In genomic region chr4:154294262-154294731, GRCm38 (mm10) we compare ENCODE assay signal across 10 mouse cellular contexts. TPM values are rescaled to one million over a fixed set of nuclear protein-coding genes. Genes with fewer than 3 reads are reported as not detected.
DNase-seq lines count a peak whose midpoint lies in the region; ATAC-seq and TF ChIP-seq lines count a peak whose summit lies in the region.
"Had no signal": no experiment of that assay in that cellular context is flagged by ENCODE, and none has a peak within 500 bp of the region (broad histone marks: within the 10 kb centered on the region; RNA-seq: fewer than 3 reads in every experiment).

No protein-coding gene starts in this region.

- H3K9ac ChIP-seq in heart, embryonic 13.5 days = peak overlapping the region; percentile 30; the same call in 1 of the 2 replicates
- H3K9ac ChIP-seq in heart, embryonic 11.5 days (ENCODE audit: low read depth, low read length) = no peak overlapping the region
- no peak overlapping the region for H3K9ac ChIP-seq in kidney, embryonic 14.5 days (ENCODE audit: low read depth, low read length)
- H3K9ac ChIP-seq in liver, embryonic 14.5 days (replicated peaks) = no peak overlapping the region

- H3K4me3 ChIP-seq in heart, embryonic 13.5 days = no peak overlapping the region
- no peak overlapping the region for H3K4me3 ChIP-seq in heart, embryonic 11.5 days (ENCODE audit: low read depth, low read length)
- H3K4me3 ChIP-seq in embryonic facial prominence, embryonic 10.5 days = no peak overlapping the region
- no peak overlapping the region for H3K4me3 ChIP-seq in kidney, embryonic 14.5 days (ENCODE audit: low read length)
- no peak overlapping the region for H3K4me3 ChIP-seq in liver, embryonic 14.5 days (ENCODE audit: insufficient read depth in 1 of 2, low read depth in 2 of 2, low read length in 2 of 2)

- no peak overlapping the region for H3K4me2 ChIP-seq in heart, embryonic 13.5 days
- H3K4me2 ChIP-seq in heart, embryonic 11.5 days = no peak overlapping the region
- 0 out of 2 replicates have a peak overlapping the region, but pooled peaks have one; percentile 8 for H3K4me2 ChIP-seq in kidney, embryonic 14.5 days (replicated peaks; ENCODE audit: low read depth, low read length)
- H3K4me2 ChIP-seq in liver, embryonic 14.5 days (ENCODE audit: low read depth) = peak overlapping the region; percentile 11; the same call in 1 of the 2 replicates

- peaks cover 26% of the 10 kb centered on the region for H3K4me1 ChIP-seq in heart, embryonic 13.5 days
- peaks cover 20% of the 10 kb centered on the region for H3K4me1 ChIP-seq in heart, embryonic 11.5 days (ENCODE audit: control insufficient read depth, insufficient read depth, low read length)
- peaks cover 52% of the 10 kb centered on the region for H3K4me1 ChIP-seq in embryonic facial prominence, embryonic 10.5 days
- H3K4me1 ChIP-seq in kidney, embryonic 14.5 days (ENCODE audit: control insufficient read depth, insufficient read depth, low read length) = peaks cover 38% of the 10 kb centered on the region
- H3K4me1 ChIP-seq in liver, embryonic 14.5 days (replicated peaks; ENCODE audit: control insufficient read depth in 2 of 2, insufficient read depth in 2 of 2, low read length in 1 of 2) = peaks cover 0 to 2% of the 10 kb centered on the region in 2 experiments; a peak in 1 of 4 replicates

- no peaks in the 10 kb centered on the region for H3K36me3 ChIP-seq in heart, embryonic 13.5 days
- no peaks in the 10 kb centered on the region for H3K36me3 ChIP-seq in heart, embryonic 11.5 days (ENCODE audit: control insufficient read depth, insufficient read depth, low read length)
- no peaks in the 10 kb centered on the region for H3K36me3 ChIP-seq in embryonic facial prominence, embryonic 10.5 days (replicated peaks)
- H3K36me3 ChIP-seq in kidney, embryonic 14.5 days (ENCODE audit: control insufficient read depth, insufficient read depth, low read length) = no peaks in the 10 kb centered on the region; the same call in 1 of the 2 replicates
- H3K36me3 ChIP-seq in liver, embryonic 14.5 days (replicated peaks; ENCODE audit: control insufficient read depth, insufficient read depth, low read depth) = no peaks in the 10 kb centered on the region

- no peak for ATAC-seq in heart, embryonic 13.5 days (ENCODE audit: extremely low read depth, insufficient number of reproducible peaks, low FRiP score, low TSS enrichment)
- ATAC-seq in heart, embryonic 11.5 days (replicated peaks; ENCODE audit: insufficient number of reproducible peaks, low FRiP score, low TSS enrichment) = no peak
- ATAC-seq in kidney, embryonic 14.5 days (ENCODE audit: low FRiP score, low TSS enrichment) = peak; percentile 75
- peak; percentile 54; the same call in 1 of the 2 replicates for ATAC-seq in liver, embryonic 14.5 days (ENCODE audit: insufficient read depth)
- no peak for ATAC-seq in megakaryocyte progenitor cell, adult 5-6 weeks (replicated peaks; ENCODE audit: poor library complexity)
- ATAC-seq: CD4-positive, CD25-positive, alpha-beta regulatory T cell, adult 4 months had no signal

- no peak for DNase-seq in embryonic facial prominence, embryonic 10.5 days (ENCODE audit: low spot score)
- DNase-seq in liver, embryonic 14.5 days (ENCODE audit: low read depth in 3 of 3, low spot score in 3 of 3) = peak in 1 of 3 experiments; percentile 7
- no peak for DNase-seq in urinary bladder, postnatal 14 days (ENCODE audit: low spot score)
- no peak for DNase-seq in right cerebral cortex, adult 2 months (ENCODE audit: low spot score in 2 of 2)
- DNase-seq: gastrocnemius, postnatal 36 days had no signal

- TF ChIP-seq EP300 in liver, embryonic 14.5 days (IDR thresholded peaks at IDR 0.05; ENCODE audit: low read depth) = no peak

- no peak for TF ChIP-seq CTCF in liver, embryonic 14.5 days (IDR thresholded peaks at IDR 0.05; ENCODE audit: low read depth)

- WGBS in heart, embryonic 13.5 days = 45% methylated on average over 8 of the region's 8 CpGs
- 28% methylated on average over 8 of the region's 8 CpGs for WGBS in heart, embryonic 11.5 days (ENCODE audit: insufficient replicate concordance)
- 36% methylated on average over 8 of the region's 8 CpGs for WGBS in embryonic facial prominence, embryonic 10.5 days
- WGBS in kidney, embryonic 14.5 days = 8% methylated on average over 8 of the region's 8 CpGs
- WGBS in liver, embryonic 14.5 days (ENCODE audit: insufficient replicate concordance) = 50% methylated on average over 8 of the region's 8 CpGs

- peak overlapping the region; percentile 50 for H3K27ac ChIP-seq in heart, embryonic 13.5 days (replicated peaks)
- H3K27ac ChIP-seq in heart, embryonic 11.5 days (ENCODE audit: low read depth, low read length) = no peak overlapping the region
- H3K27ac ChIP-seq in embryonic facial prominence, embryonic 10.5 days (replicated peaks) = peak overlapping the region; percentile 26
- peak overlapping the region; percentile 89 for H3K27ac ChIP-seq in kidney, embryonic 14.5 days (ENCODE audit: low read depth, low read length)
- no peak overlapping the region for H3K27ac ChIP-seq in liver, embryonic 14.5 days

- H3K27me3 ChIP-seq in heart, embryonic 13.5 days (replicated peaks) = peaks cover 17% of the 10 kb centered on the region
- H3K27me3 ChIP-seq in heart, embryonic 11.5 days (ENCODE audit: control insufficient read depth, insufficient read depth, low read length) = peaks cover 7% of the 10 kb centered on the region
- H3K27me3 ChIP-seq in embryonic facial prominence, embryonic 10.5 days (replicated peaks; ENCODE audit: low read depth, poor library complexity, severe bottlenecking) = peaks cover 23% of the 10 kb centered on the region
- no peaks in the 10 kb centered on the region; the same call in 1 of the 2 replicates for H3K27me3 ChIP-seq in kidney, embryonic 14.5 days (ENCODE audit: control insufficient read depth, insufficient read depth, low read length)
- H3K27me3 ChIP-seq in liver, embryonic 14.5 days (ENCODE audit: control insufficient read depth, insufficient read depth, low read length) = peaks cover 1% of the 10 kb centered on the region; the same call in 1 of the 2 replicates

- H3K9me3 ChIP-seq in heart, embryonic 13.5 days = no peaks in the 10 kb centered on the region
- H3K9me3 ChIP-seq in heart, embryonic 11.5 days (replicated peaks; ENCODE audit: control insufficient read depth, low read length) = no peaks in the 10 kb centered on the region
- no peaks in the 10 kb centered on the region for H3K9me3 ChIP-seq in embryonic facial prominence, embryonic 10.5 days
- H3K9me3 ChIP-seq in kidney, embryonic 14.5 days (ENCODE audit: control insufficient read depth, low read length) = no peaks in the 10 kb centered on the region
- no peaks in the 10 kb centered on the region for H3K9me3 ChIP-seq in liver, embryonic 14.5 days (ENCODE audit: control insufficient read depth, low read length)

RNA-seq across cellular contexts. Expression of gene Arhgef16, which starts 7.2 kb away (rescaled TPM):
- 2.3 and 2.5 TPM in 2 replicates for polyA plus RNA-seq in heart, embryonic 13.5 days (2015; fragmentation: Nextera tagmentation; extraction: Ambion mirVana)
- 1.1 and 1.5 TPM in 2 replicates for polyA plus RNA-seq in heart, embryonic 11.5 days (2014; fragmentation: Nextera tagmentation; extraction: Ambion mirVana)
- polyA plus RNA-seq in embryonic facial prominence, embryonic 10.5 days (2016; fragmentation: Nextera tagmentation; extraction: Ambion mirVana) = 9.9 and 10.3 TPM in 2 replicates
- 16.3 and 28.2 TPM in 2 replicates for polyA plus RNA-seq in kidney, embryonic 14.5 days (2014; fragmentation: Nextera tagmentation; extraction: Ambion mirVana)
- polyA plus RNA-seq in liver, embryonic 14.5 days (2012; rRNA removed) = 2.5 and 2.8 TPM in 2 replicates
- polyA plus RNA-seq in liver, embryonic 14.5 days (2014; fragmentation: Nextera tagmentation; extraction: Ambion mirVana) = 3.6 and 4.3 TPM in 2 replicates
- not detected in 2 replicates for total RNA-seq in megakaryocyte progenitor cell, adult 5-6 weeks (2015)
- not detected in 2 replicates for total RNA-seq in megakaryocyte progenitor cell, adult 5-6 weeks (2017)

RNA-seq across cellular contexts. Expression of gene B230104I21Rik, which starts 41.6 kb away (rescaled TPM):
- not detected in 2 replicates for polyA plus RNA-seq in heart, embryonic 13.5 days (2015; fragmentation: Nextera tagmentation; extraction: Ambion mirVana)
- 0.24 TPM in 1 of 2 replicates, not detected in the other for polyA plus RNA-seq in heart, embryonic 11.5 days (2014; fragmentation: Nextera tagmentation; extraction: Ambion mirVana)
- not detected in 2 replicates for polyA plus RNA-seq in embryonic facial prominence, embryonic 10.5 days (2016; fragmentation: Nextera tagmentation; extraction: Ambion mirVana)
- not detected in 2 replicates for polyA plus RNA-seq in kidney, embryonic 14.5 days (2014; fragmentation: Nextera tagmentation; extraction: Ambion mirVana)
- polyA plus RNA-seq in liver, embryonic 14.5 days (2012; rRNA removed) = not detected in 2 replicates
- polyA plus RNA-seq in liver, embryonic 14.5 days (2014; fragmentation: Nextera tagmentation; extraction: Ambion mirVana) = not detected in 2 replicates
- not detected in 2 replicates for total RNA-seq in megakaryocyte progenitor cell, adult 5-6 weeks (2015)
- not detected in 2 replicates for total RNA-seq in megakaryocyte progenitor cell, adult 5-6 weeks (2017)
- total RNA-seq: gastrocnemius, postnatal 36 days had no signal
- polyA plus RNA-seq: CD4-positive, CD25-positive, alpha-beta regulatory T cell, adult 4 months had no signal

Comparison
In these comparisons a context has a peak if more than half of its experiments do, and no peak if none do; other contexts are left out.
1. H3K27ac ChIP-seq: peak in heart, embryonic 13.5 days (single experiment), embryonic facial prominence, embryonic 10.5 days (single experiment) and kidney, embryonic 14.5 days (single experiment); none in heart, embryonic 11.5 days (single experiment) and liver, embryonic 14.5 days (single experiment).
2. ATAC-seq: peak in kidney, embryonic 14.5 days (single experiment) and liver, embryonic 14.5 days (single experiment); none in heart, embryonic 13.5 days (single experiment), heart, embryonic 11.5 days (single experiment) and megakaryocyte progenitor cell, adult 5-6 weeks (single experiment).
3. H3K4me2 ChIP-seq: peak in kidney, embryonic 14.5 days (single experiment) and liver, embryonic 14.5 days (single experiment); none in heart, embryonic 13.5 days (single experiment) and heart, embryonic 11.5 days (single experiment).